Mouse (Mus musculus) splenic B cell, adult 2 months (primary cell): ENCODE data around the gene Arl6ip5.
A peak's percentile ranks its signal among the peaks of the same experiment; 100 is the strongest.

Experiments used
- DNase-seq: peaks from one replicate; pipeline ENCODE4 v3.0.0-alpha.2; 2011; ENCODE audit warnings: low read depth, low spot score
- H3K27me3 ChIP-seq: 2 replicates; pipeline ENCODE4 v1.6.1; 2012; ENCODE audit warnings: mild to moderate bottlenecking, low read length, moderate library complexity, mixed read lengths; ENCODE audit not compliant: control insufficient read depth, poor library complexity, insufficient read depth, severe bottlenecking
- H3K36me3 ChIP-seq: 2 replicates; pipeline ENCODE4 v1.6.1; 2012; ENCODE audit warnings: mild to moderate bottlenecking, low read length, moderate library complexity, mixed read lengths; ENCODE audit not compliant: control insufficient read depth, poor library complexity, insufficient read depth, severe bottlenecking

Gene Arl6ip5

DNA sequence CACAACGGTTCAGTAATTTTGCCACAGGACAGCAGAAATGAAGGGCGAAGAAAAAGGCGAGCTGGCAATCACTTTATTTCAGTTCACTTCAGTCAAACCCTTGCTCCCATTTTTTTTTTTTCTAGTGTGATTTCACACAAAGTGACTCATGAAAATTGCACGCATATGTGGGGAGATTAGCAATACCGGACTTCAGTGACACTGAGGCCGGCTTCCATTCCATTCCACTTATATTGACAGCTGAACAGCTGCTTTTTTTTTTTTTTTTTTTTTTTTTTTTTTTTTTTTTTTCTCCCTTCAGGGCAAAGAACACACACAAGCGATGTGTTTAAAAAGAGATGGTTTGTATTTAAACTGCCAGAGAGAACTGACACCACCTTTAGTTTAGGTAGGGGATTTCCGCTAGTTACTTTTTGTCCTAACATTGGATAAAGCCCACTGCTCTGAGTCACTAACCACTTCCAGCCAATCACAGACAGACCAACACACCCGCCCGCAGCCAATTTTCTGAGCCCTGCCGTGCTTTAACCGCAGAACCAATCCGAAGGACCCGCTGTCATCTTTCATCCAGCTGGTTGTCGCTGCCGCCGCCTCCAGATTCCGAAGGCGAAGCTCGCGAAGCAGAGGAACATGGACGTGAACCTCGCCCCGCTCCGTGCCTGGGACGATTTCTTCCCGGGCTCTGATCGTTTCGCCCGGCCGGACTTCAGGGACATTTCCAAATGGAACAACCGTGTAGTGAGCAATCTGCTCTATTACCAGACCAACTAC lies at the start of gene Arl6ip5:
Gene Arl6ip5, plus strand, starts transcription at position 499 of the 771 bp plus-strand sequence.
- DNase-seq = peak; percentile 92
- Histone ChIP-seq H3K27me3 (no peaks in the 10 kb centered on the region), H3K36me3 (0 out of 2 replicates have a peak, but pooled peaks cover under 1% of the 10 kb centered on the region)

- Histone ChIP-seq H3K36me3 (peaks cover 7% of the 10 kb centered on the region; the same call in 1 of the 2 replicates), H3K27me3 (no peaks in the 10 kb centered on the region)
- DNase-seq = peak; percentile 62
Observed at GRCm38 (mm10) chr6:97175716-97176115, 34.8 kb upstream of the Arl6ip5 start.

DNA sequence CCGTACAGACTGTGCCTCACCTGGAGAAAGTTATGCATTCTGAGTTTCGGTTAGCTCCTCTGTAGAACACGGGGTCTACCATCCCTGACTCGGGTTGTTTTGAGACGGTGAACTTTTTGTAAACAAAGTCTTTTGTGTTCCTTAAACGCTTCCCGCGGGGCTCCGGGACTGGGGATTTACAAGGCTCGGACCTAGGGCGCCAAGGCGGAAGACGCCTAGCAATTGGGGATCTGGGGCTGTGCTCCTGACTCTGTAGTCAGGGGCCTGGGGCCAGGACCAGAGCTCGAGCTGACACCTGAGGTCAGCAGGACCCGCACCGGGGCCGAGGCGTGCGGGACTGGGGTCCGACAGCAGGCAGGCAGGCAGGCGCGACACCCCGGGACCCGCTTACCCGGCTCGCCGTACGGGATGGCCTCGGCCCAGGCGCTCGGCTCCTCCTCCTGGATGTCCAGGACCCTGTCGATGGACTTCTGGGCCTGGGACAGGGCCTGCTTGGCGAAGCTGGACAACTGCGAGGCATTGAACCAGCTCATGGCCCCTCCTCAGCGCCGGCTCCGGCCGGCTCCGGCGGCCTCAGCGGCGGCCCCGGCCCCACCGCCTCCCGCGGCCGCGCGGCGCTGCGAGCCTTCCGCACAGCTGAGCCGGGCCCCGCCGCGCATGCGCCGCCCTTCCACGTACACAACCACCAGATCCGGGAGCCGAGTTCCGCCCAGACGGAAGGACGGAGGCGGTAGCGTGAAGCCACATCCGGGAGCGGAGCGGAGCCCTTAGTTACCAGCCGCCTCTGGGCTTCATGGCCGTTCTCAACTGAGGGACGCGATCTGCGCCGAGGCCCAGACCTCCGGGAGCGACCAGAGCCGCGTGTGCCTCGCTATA lies 31.8 kb upstream of the Arl6ip5 start, which contains the start of gene Tmf1:
Gene Tmf1, minus strand, starts transcription at position 632 of the 876 bp plus-strand sequence.
- H3K36me3 ChIP-seq = 0 out of 2 replicates have a peak, but pooled peaks cover 2% of the 10 kb centered on the region
- H3K27me3 ChIP-seq = no peaks in the 10 kb centered on the region
- peak; percentile 98 for DNase-seq

- peak; percentile 89 for DNase-seq
Observed at GRCm38 (mm10) chr6:97179367-97179828, 31.1 kb upstream of the Arl6ip5 start.

DNA sequence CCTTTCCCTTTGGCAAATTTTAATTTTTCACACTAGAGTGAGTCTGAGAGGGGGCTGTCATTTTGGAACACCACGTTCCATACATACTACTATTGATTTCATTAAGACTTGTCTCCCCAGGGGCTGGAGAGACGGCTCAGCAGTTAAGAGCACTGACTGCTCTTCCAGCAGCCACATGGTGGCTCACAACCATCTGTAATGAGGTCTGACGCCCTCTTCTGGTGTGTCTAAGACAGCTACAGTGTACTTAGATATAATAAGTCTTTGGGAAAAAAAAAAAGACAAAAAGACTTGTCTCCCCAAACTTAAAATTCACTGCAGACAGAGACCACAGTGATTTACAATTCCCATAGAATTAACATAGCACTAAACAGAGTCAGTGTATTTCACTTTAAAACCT lies 10.1 kb upstream of the Arl6ip5 start:
- Histone ChIP-seq H3K36me3 (peaks cover 9% of the 10 kb centered on the region; the same call in 1 of the 2 replicates), H3K27me3 (no peaks in the 10 kb centered on the region)
- DNase-seq = no peak

More at GRCm38 (mm10) chr6:97179367-97179828, 31.1 kb upstream of the Arl6ip5 start:
- Histone ChIP-seq H3K36me3 (0 out of 2 replicates have a peak, but pooled peaks cover 2% of the 10 kb centered on the region), H3K27me3 (no peaks in the 10 kb centered on the region)

GRCm38 (mm10) chr6:97202477-97202876 lies 8.0 kb upstream of the Arl6ip5 start:
- Histone ChIP-seq H3K36me3 (peaks cover 3% of the 10 kb centered on the region; the same call in 1 of the 2 replicates), H3K27me3 (no peaks in the 10 kb centered on the region)
- DNase-seq = no peak

DNA sequence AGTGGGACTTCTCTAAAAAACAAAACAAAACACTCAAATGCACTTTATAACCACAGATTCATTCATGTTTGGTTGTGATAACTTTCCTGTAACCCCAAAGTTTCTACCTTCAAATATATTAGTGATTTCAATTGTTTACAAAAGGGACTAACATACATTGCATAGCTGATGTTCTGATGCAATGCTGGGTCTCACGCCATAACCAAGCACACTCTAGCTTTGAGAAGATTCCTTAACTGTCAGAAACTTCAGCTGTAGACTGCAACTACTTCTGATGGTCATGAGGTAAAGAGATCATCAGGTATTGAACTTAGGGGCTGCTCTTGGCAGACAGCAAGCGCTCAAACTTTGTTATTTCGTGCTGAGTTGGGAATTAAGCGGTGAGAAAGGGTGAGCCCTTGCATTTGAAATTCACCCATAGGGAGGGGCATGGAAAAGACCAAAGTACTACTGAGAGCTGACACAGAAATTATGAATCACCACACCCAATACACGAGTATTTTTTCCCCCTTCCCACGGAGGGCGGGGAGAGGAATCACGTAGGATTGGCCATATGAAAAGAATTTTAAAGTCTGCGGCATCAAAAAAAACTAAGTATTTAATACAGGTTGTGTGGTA lies 6.1 kb upstream of the Arl6ip5 start:
- no peak for DNase-seq
- no peaks in the 10 kb centered on the region for H3K36me3 ChIP-seq
- no peaks in the 10 kb centered on the region for H3K27me3 ChIP-seq

DNA sequence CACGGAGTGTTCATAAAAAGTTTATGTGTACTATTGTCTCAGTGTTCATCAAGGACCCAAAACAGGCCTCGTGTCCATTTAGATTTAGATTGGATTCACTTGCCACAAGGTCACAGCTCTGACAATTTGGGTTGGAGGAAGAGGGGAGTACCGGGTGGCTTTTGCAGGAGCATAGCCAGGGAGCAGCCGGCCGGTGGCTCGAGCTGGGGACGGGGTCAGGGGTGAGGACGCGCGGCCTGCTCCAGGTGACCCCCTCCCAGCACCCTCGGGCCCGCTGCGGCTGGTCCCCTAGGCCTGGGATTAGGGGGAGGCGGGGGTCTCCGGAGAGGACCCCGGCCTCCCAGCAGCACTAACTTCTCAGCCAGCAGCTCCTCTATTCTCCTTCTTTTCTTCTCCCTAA lies 5.5 kb upstream of the Arl6ip5 start:
- no peak for DNase-seq
- H3K27me3 ChIP-seq = no peaks in the 10 kb centered on the region
- no peaks in the 10 kb centered on the region for H3K36me3 ChIP-seq

DNA sequence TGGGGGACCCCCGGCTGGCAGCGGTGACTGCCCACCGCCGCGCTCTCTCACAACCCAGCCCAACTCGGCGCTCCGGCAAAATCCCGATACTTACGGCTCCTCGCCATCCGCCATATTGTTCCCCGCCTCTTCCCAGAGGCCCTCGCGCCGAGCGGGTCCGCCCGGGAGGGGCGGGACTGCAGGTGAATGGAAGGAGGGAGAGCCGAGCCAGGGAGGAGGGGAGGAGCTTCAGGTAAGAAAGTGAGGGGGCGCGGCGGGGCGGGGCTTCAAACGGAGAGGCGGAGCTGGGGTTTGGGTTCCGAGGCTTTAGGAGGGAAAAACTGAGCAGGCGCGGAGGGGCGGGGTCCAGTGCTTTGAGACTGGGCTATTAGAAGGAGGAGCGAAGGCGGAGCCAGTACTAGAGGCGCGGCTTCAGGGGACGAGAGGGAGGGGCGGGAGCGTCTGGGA lies 5.0 kb upstream of the Arl6ip5 start, which contains the start of gene Uba3:
Gene Uba3, minus strand, starts transcription at position 209 of the 447 bp plus-strand sequence.
- Histone ChIP-seq H3K27me3 (no peaks in the 10 kb centered on the region), H3K36me3 (no peaks in the 10 kb centered on the region)
- peak; percentile 99 for DNase-seq

- no peak for DNase-seq
- no peaks in the 10 kb centered on the region for H3K27me3 ChIP-seq
- H3K36me3 ChIP-seq = no peaks in the 10 kb centered on the region
Observed at GRCm38 (mm10) chr6:97207085-97207484, 3.4 kb upstream of the Arl6ip5 start.

GRCm38 (mm10) chr6:97208406-97208805 lies 2.1 kb upstream of the Arl6ip5 start:
- DNase-seq = no peak
- Histone ChIP-seq H3K36me3 (no peaks in the 10 kb centered on the region), H3K27me3 (no peaks in the 10 kb centered on the region)

GRCm38 (mm10) chr6:97209201-97209600 lies 1.3 kb upstream of the Arl6ip5 start:
- no peaks in the 10 kb centered on the region for H3K36me3 ChIP-seq
- DNase-seq = peak; percentile 32
- H3K27me3 ChIP-seq = no peaks in the 10 kb centered on the region

DNA sequence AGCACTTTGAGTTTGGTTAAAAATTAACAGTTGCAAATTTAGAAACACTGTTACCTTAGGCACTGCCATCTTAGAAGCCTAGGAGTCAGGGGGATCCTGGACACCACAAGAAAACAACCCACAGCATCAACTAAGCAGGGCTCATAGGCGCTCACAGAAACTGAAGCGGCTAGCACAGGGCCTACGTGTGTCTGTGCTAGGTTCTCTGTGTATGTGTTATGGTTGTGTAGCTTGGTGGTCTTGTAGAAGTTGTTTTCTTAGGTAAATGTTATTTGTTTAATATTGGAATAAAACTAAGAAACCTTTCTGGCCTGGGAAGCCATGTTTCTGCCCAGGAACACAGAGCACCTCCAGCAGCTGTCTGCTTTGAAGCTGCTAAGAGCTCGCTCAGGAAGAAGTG lies 738 bp upstream of the Arl6ip5 start:
- DNase-seq = no peak
- Histone ChIP-seq H3K36me3 (no peaks in the 10 kb centered on the region), H3K27me3 (no peaks in the 10 kb centered on the region)

DNA sequence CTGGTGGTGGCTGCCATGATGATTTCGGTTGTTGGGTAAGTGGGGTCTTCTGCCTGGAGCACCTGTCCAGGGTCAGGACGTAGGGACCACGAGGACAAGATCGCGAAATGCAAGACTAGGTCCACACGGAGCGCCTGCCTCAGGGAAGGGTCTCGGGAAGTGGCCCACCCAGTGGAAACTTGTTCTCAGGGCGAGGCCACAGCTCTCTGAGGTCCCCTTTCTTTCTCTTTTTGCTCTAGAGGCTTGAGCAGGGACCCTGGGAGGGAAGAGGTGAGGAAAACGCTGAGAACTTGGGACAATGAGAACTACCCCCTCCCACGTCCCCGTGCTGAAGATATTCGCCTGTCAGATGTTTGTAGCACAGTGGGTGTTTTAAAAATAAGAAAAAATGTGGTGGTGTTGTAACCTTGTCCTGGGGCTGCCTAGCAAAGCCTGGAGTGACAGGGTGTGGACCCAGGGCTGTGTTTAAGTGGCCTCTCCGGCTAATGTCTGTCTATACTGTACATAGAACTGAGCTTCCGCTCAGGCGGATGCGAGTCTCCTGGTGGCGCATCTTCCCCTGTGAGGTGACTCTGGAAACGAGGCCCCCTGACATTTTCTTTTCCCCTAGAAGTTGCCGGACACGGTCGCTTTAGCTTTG lies 593 bp downstream of the Arl6ip5 start:
- DNase-seq = peak; percentile 53
- Histone ChIP-seq H3K27me3 (no peaks in the 10 kb centered on the region), H3K36me3 (0 out of 2 replicates have a peak, but pooled peaks cover 2% of the 10 kb centered on the region)
